Mouse (Mus musculus) hindbrain, embryonic 13.5 days (tissue): ENCODE measurements around the gene Cdc14b. TPM values are rescaled to one million over a fixed set of nuclear protein-coding genes. Genes with fewer than 3 reads are reported as not detected.

Source experiments
- ATAC-seq: fragments of 200-750 bp; cut with Nextera tagmentation; 2 replicates; pipeline ENCODE4 v1.8.0; 2017; ENCODE audit warnings: moderate TSS enrichment; ENCODE audit not compliant: low FRiP score
- H3K27ac ChIP-seq: fragments of 300-500 bp; sonication (generic); 2 replicates; pipeline ENCODE4 v1.5.1; 2015; ENCODE audit warnings: inconsistent platforms, mild to moderate bottlenecking, moderate library complexity
- H3K27me3 ChIP-seq: fragments of 300-500 bp; sonication (generic); 2 replicates; pipeline ENCODE4 v1.6.1; 2015; ENCODE audit warnings: mild to moderate bottlenecking, inconsistent platforms
- H3K36me3 ChIP-seq: fragments of 300-500 bp; sonication (generic); 2 replicates; pipeline ENCODE4 v1.6.1; 2015; ENCODE audit warnings: mild to moderate bottlenecking, inconsistent platforms
- H3K4me1 ChIP-seq: fragments of 300-500 bp; sonication (generic); replicated peaks from 2 replicates; pipeline ENCODE4 v1.6.1; 2015; ENCODE audit warnings: inconsistent platforms
- H3K4me2 ChIP-seq: fragments of 300-500 bp; sonication (generic); 2 replicates; pipeline ENCODE4 v1.6.1; 2015; ENCODE audit warnings: inconsistent platforms, mild to moderate bottlenecking, moderate library complexity
- H3K4me3 ChIP-seq: fragments of 300-500 bp; sonication (generic); 2 replicates; pipeline ENCODE4 v1.5.1; 2015; ENCODE audit warnings: mild to moderate bottlenecking, inconsistent platforms
- H3K9ac ChIP-seq: fragments of 300-500 bp; sonication (generic); 2 replicates; pipeline ENCODE4 v1.6.1; 2015; ENCODE audit warnings: mild to moderate bottlenecking, inconsistent platforms
- H3K9me3 ChIP-seq: fragments of 300-500 bp; sonication (generic); 2 replicates; pipeline ENCODE4 v1.6.1; 2016; ENCODE audit warnings: inconsistent platforms
- WGBS: fragments of 180-500 bp; shearing (Covaris S2); methylation state at CpG from one replicate; pipeline ENCODE4 v1.1.7; 2015; 5-methylcytosine and 5-hydroxymethylcytosine counted together
- polyA plus RNA-seq: library from polyadenylated mRNA; unstranded; fragments of >200 nt; fragmentation: Nextera tagmentation; extraction: Ambion mirVana; gene quantifications from 2 replicates; pipeline ENCODE4 v1.2.1, GENCODE M21; 2015

Gene Cdc14b
- polyA plus RNA-seq, 1 experiment from 2014 or later: 4.2 TPM

DNA sequence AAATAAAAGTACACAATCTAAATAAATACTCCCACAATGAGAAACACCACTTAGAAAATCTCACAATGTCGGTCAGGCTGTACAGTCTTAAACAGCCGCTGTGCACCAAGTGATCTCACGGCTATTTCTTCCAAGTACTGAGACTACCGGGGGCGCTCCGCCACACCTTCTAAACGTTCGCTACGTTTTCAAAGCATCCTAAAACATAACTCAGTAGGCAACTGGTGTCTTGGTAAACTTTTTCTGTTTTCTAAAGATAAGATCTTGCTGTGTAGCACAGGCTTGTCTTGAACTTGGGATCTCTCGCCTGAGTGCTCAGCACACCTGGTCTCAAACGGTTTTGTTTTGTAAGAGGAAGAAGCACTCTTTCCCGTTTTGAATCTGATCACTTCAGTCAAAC, 29.0 kb downstream of the Cdc14b start:
- Histone ChIP-seq H3K9me3 (no peaks in the 10 kb centered on the region), H3K27ac (no peak overlapping the region)
- WGBS: 88% methylated on average over 12 of the region's 12 CpGs

DNA sequence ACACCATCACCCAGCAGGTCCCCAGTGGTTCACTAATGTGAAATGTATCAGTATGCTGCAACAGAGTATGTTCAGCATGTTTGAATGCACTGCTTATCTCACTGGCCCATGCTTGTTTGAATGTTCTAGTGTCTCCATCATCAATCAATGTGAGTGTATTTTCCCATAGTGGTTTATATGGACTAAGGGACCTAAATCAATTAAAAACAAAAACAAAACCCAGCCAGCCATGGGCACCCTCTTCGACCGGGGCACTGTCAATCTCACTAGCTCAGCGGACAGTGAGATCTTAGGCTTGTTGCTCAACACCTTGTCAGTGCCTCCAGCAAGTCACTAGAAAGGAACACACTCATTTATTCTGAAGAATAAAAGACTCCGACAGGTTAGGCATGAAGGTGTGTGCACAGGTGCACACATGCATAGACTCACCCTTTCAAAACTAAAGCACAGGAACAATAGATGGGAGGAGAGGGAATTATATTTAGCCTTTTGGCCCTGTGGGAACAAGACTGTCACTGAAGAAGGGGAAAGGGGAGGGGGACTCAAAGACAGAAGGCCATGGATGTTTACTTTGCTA, 30.3 kb downstream of the Cdc14b start:
- H3K4me2 ChIP-seq: no peak overlapping the region
- H3K9me3 ChIP-seq: no peaks in the 10 kb centered on the region
- H3K9ac ChIP-seq: no peak overlapping the region
- no peak overlapping the region for H3K27ac ChIP-seq
- WGBS: 88% methylated on average over 4 of the region's 4 CpGs
- H3K4me3 ChIP-seq: no peak overlapping the region
- no peaks in the 10 kb centered on the region for H3K36me3 ChIP-seq
- peaks cover 11% of the 10 kb centered on the region for H3K4me1 ChIP-seq
- ATAC-seq: no peak
- H3K27me3 ChIP-seq: peaks cover 10% of the 10 kb centered on the region; the same call in 1 of the 2 replicates

More for the DNA sequence above, 29.0 kb downstream of the Cdc14b start:
- Histone ChIP-seq H3K9ac (no peak overlapping the region), H3K4me3 (no peak overlapping the region), H3K4me2 (no peak overlapping the region), H3K4me1 (peaks cover 11% of the 10 kb centered on the region), H3K27me3 (peaks cover 10% of the 10 kb centered on the region; the same call in 1 of the 2 replicates), H3K36me3 (no peaks in the 10 kb centered on the region)
- no peak for ATAC-seq

DNA sequence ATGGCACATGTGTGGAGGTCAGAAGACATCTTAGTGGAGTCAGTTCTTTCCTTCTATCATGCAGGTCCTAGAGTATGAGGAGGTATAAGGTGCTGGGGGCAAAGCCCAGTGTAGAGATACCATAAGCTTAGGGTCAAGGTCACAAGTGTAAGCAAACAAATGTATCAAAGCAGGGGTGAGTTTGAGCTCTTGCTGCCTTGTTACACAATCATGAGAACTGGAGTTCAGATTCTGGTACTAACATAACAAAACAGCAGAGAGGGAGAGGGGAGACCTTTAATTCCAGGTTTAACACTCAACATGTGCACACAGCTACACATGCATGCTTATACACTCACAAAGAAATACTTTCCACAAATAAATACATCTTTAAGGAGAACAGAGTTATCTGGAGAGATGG, 32.4 kb downstream of the Cdc14b start:
- Histone ChIP-seq H3K9ac (no peak overlapping the region), H3K4me1 (no peaks in the 10 kb centered on the region), H3K4me3 (no peak overlapping the region), H3K27me3 (0 out of 2 replicates have a peak, but pooled peaks cover under 1% of the 10 kb centered on the region), H3K4me2 (no peak overlapping the region), H3K27ac (no peak overlapping the region), H3K9me3 (no peaks in the 10 kb centered on the region), H3K36me3 (no peaks in the 10 kb centered on the region)
- ATAC-seq: no peak

DNA sequence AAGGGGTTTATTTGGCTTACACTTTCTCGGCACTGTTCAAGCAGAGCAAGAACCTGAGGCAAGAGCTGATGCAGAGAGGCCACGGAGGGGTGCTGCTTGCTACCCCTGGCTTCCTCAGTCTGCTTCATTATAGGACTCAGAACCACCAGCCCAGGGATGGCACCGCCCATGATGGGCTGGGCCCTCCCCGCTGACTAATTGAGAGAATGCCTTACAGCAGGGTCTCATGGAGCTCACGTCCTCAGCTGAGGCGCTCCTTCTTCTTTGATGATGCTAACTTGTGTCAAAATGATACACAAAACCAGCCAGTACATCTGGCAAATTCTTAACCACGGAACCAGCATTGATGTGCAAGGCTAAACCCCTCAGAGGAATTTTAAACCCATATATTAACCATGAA, 34.5 kb downstream of the Cdc14b start:
- WGBS: 87% methylated on average over 7 of the region's 7 CpGs
- H3K4me2 ChIP-seq: no peak overlapping the region
- no peaks in the 10 kb centered on the region for H3K36me3 ChIP-seq
- no peak for ATAC-seq
- H3K4me1 ChIP-seq: no peaks in the 10 kb centered on the region
- H3K9ac ChIP-seq: no peak overlapping the region
- H3K27ac ChIP-seq: no peak overlapping the region
- H3K27me3 ChIP-seq: no peaks in the 10 kb centered on the region
- no peaks in the 10 kb centered on the region for H3K9me3 ChIP-seq
- H3K4me3 ChIP-seq: no peak overlapping the region

DNA sequence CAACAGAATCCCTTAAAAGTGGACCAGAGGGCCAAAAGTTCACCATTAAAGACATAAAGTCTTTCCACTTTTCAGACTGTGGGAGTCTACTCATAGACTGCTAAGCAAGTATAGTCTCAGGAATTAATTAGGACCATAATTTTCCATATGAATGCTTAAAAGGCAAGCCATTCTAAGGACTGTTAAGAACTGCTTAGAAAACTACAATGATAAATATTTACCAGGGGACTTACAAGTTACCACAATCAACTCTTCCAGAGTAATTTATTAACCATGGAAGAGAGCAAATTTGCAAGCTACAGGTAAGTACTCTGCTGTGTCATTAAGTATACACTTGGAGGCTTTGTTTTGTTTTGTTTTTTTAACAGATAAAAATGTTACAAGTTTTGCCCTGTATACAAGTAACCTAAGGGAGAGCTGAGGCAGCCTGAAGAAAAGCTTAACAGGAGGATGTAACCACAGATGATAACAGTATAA, 37.4 kb downstream of the Cdc14b start:
- H3K4me2 ChIP-seq: no peak overlapping the region

DNA sequence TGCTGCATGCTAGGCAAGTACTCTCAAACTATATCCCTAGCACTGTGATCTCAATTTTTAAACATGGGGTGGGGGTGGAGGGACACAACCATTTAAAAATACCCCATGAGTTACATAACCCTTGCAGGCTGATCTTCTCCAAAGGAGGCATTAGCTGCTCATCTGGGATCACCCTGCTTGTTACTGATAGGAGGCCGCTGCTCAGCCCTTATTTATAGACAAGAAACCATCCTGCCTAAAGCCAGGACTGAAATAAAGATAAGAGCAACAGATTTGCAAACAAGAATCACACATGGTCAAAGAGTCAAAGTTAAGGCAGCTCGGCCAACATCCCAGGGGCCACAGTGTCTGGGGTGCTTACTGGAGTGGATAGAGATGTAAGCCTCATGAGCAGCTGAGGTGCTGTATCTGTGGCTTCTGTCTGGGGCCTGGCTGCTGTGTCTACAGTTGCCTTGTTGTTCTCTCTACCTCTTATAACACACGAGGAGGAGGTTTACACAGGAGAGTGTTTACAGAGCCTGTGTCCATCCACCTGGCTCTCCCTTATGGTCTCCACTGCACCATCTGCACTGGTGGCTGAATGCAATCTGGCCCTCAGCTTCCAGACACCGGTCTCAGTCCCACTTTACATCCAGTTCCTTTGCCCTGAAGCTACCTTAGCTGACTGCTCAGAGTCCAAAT, 38.0 kb downstream of the Cdc14b start:
- Histone ChIP-seq H3K4me1 (no peaks in the 10 kb centered on the region), H3K27me3 (no peaks in the 10 kb centered on the region), H3K4me2 (no peak overlapping the region), H3K27ac (no peak overlapping the region), H3K9ac (no peak overlapping the region), H3K4me3 (no peak overlapping the region), H3K9me3 (no peaks in the 10 kb centered on the region), H3K36me3 (no peaks in the 10 kb centered on the region)
- ATAC-seq: no peak
- WGBS: 85% methylated on average over 4 of the region's 4 CpGs

More for the DNA sequence above, 37.4 kb downstream of the Cdc14b start:
- ATAC-seq: no peak
- H3K27me3 ChIP-seq: no peaks in the 10 kb centered on the region
- H3K9me3 ChIP-seq: no peaks in the 10 kb centered on the region
- H3K36me3 ChIP-seq: no peaks in the 10 kb centered on the region
- H3K9ac ChIP-seq: no peak overlapping the region
- H3K27ac ChIP-seq: no peak overlapping the region
- no peak overlapping the region for H3K4me3 ChIP-seq
- H3K4me1 ChIP-seq: no peaks in the 10 kb centered on the region

DNA sequence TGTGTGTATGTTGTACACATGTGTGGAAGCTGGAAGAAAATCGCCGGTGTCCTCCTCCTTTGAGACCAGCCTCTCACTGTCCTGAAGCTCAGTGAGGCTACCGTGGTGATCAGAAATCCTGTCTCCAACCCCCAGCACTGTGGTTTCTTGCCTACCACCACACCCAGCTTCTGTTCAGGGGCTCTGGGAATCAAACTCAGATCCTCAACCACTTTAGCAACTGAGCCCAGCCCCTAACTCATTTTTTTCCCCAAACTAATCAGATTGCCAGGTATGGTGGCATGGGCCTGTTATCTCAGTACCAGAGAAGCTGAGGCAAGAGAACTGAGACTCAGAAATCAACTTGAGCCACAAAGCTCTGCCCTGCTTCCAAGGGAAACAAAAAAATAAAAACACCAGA, 39.3 kb downstream of the Cdc14b start:
- ATAC-seq: no peak
- H3K4me2 ChIP-seq: no peak overlapping the region
- H3K27ac ChIP-seq: no peak overlapping the region
- H3K27me3 ChIP-seq: no peaks in the 10 kb centered on the region
- H3K9me3 ChIP-seq: no peaks in the 10 kb centered on the region
- 77% methylated on average over 3 of the region's 3 CpGs for WGBS
- H3K36me3 ChIP-seq: no peaks in the 10 kb centered on the region
- no peaks in the 10 kb centered on the region for H3K4me1 ChIP-seq
- no peak overlapping the region for H3K9ac ChIP-seq
- no peak overlapping the region for H3K4me3 ChIP-seq

DNA sequence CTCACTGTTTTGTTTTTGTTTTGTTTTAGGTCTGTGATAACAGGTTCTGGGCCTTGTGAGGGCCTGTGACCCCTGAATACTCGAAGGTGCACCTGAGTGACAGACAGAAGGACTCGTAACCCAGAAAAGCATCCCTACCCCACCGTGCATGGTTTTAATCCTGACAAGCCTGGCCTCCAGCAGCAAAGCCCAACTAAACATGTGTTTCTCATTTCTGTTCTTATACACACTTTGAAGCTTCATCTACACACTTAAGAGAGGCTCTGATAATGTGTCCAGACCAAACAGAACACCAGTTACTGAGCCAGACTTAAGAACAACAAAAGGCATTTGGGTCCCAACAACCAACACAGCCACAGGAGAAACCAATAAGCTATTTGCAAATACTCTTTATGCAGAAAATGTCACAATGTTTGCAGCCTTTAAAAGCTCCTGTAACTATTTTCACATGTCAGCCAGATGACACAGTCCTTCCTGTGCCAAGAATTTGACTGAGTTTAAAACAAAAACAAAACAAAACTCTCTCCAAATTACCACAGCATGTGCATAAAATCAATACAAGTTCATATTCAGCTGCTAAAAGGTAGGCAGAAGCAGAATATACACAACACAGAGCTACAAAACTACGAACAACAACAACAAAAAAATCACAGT, 39.9 kb downstream of the Cdc14b start:
- WGBS: 79% methylated on average over 4 of the region's 4 CpGs
- H3K27me3 ChIP-seq: no peaks in the 10 kb centered on the region
- no peak for ATAC-seq

DNA sequence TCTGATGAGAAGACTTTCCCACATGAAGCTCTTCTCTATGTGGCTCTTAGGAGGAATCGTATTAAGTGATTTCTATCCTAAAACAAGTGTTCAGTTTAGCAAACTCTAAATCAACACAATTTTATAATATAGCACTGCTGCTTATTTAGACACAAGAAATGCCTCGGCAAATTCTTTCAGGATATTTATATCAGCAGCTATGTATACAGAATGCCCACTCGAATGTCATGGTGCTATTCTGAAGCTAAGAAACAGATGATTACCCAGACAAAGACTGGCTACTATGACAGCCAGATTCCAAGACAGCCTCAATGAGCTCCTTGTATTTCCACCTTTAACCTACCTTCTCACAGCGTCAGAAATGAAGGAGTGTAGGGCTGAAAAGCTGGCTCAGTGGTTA, 42.0 kb downstream of the Cdc14b start:
- Histone ChIP-seq H3K9me3 (no peaks in the 10 kb centered on the region), H3K36me3 (no peaks in the 10 kb centered on the region), H3K4me1 (no peaks in the 10 kb centered on the region), H3K27me3 (no peaks in the 10 kb centered on the region), H3K4me3 (no peak overlapping the region), H3K27ac (no peak overlapping the region), H3K9ac (no peak overlapping the region), H3K4me2 (no peak overlapping the region)
- ATAC-seq: no peak
- 91% methylated on average over 4 of the region's 4 CpGs for WGBS

More for the DNA sequence above, 39.9 kb downstream of the Cdc14b start:
- no peak overlapping the region for H3K4me2 ChIP-seq
- no peak overlapping the region for H3K9ac ChIP-seq
- no peaks in the 10 kb centered on the region for H3K36me3 ChIP-seq
- no peaks in the 10 kb centered on the region for H3K9me3 ChIP-seq
- H3K27ac ChIP-seq: no peak overlapping the region
- no peak overlapping the region for H3K4me3 ChIP-seq
- no peaks in the 10 kb centered on the region for H3K4me1 ChIP-seq

DNA sequence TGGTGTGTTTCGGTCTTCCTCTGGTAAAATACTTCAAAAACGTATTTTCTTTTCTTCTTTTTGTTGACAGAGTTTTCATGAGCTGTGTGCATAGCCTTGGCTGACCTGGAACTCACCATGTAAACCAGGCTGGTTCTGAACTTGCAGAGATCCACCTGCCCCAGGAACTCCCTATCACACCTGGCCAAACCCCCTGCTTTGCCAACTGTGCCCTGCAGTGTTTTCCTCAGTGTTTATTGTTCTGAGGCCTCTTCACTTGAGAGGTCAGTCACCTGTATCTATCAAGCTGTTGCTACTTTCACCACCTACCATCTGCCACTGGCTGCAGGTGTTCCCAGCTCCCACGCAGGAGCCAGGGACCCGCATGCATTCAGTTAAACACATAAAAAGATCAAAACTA, 48.4 kb downstream of the Cdc14b start:
- no peak for ATAC-seq
- WGBS: 92% methylated on average over 4 of the region's 4 CpGs

DNA sequence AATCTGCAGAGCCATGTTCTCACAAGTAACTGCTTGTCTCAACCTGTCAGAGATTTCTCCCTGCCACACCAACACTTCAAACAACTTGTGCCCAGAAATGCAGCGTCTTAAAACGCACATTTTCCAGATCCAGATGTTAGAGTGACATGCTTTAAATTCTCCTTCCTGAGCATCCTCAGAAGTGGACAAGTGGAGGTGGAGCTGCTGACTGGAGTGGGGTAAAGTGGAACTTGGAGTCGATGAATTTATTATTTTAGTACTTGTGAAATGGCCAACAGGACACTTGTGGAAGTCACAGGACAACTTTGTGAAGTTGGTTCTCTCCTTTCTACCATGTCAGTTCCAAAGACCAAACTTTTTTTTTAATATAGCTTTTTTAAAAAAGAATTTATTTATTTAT, 49.4 kb downstream of the Cdc14b start:
- no peaks in the 10 kb centered on the region for H3K9me3 ChIP-seq
- no peaks in the 10 kb centered on the region for H3K36me3 ChIP-seq
- no peak overlapping the region for H3K4me2 ChIP-seq
- no peaks in the 10 kb centered on the region for H3K27me3 ChIP-seq
- H3K4me3 ChIP-seq: no peak overlapping the region
- no peak overlapping the region for H3K9ac ChIP-seq
- H3K4me1 ChIP-seq: no peaks in the 10 kb centered on the region
- ATAC-seq: no peak
- WGBS: 88% methylated on average over 3 of the region's 3 CpGs
- no peak overlapping the region for H3K27ac ChIP-seq

More for the DNA sequence above, 48.4 kb downstream of the Cdc14b start:
- Histone ChIP-seq H3K9me3 (no peaks in the 10 kb centered on the region), H3K4me1 (no peaks in the 10 kb centered on the region), H3K4me2 (no peak overlapping the region), H3K9ac (no peak overlapping the region), H3K4me3 (no peak overlapping the region), H3K36me3 (no peaks in the 10 kb centered on the region), H3K27me3 (no peaks in the 10 kb centered on the region), H3K27ac (no peak overlapping the region)

DNA sequence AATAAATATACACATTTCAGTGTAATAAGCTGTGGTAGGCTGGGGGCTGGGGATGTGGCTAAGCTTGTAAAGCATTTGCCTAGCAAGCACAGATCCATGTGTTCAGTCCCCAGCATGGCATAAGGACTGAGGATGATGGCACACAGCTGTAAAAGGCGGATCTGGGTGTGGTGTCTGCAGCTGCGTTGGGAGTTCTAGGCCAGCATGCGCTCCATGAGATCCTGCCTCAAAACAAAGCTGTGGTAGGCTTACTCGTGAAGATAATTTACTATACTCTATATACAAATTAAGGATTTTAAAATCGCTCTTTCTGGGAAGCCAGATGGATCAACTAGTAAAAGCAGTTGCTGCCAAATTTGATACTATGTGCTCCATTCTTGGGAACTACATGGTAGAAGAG, 60.2 kb downstream of the Cdc14b start:
- Histone ChIP-seq H3K4me1 (no peaks in the 10 kb centered on the region; the same call in 1 of the 2 replicates), H3K27me3 (no peaks in the 10 kb centered on the region), H3K36me3 (no peaks in the 10 kb centered on the region), H3K4me2 (no peak overlapping the region), H3K4me3 (no peak overlapping the region), H3K9me3 (no peaks in the 10 kb centered on the region), H3K27ac (no peak overlapping the region), H3K9ac (no peak overlapping the region)
- over 99% methylated on average over 5 of the region's 5 CpGs for WGBS
- ATAC-seq: no peak
